Mouse (Mus musculus): ENCODE results near the gene Gramd4. TPM values are rescaled to one million over a fixed set of nuclear protein-coding genes. Genes with fewer than 3 reads are reported as not detected.
A peak's percentile ranks its signal among the peaks of the same experiment; 100 is the strongest.
"Not testable (repeated sequence)": the region's sequence is repeated elsewhere in the genome, so short reads cannot be mapped to it uniquely, and the experiment has no call there.

The Gramd4 gene
- polyA plus RNA-seq, 1 experiment from 2014 or later, result 8.6 TPM

- H3K27me3 ChIP-seq (ENCODE audit: insufficient read depth, low read length), result no peaks in the 10 kb centered on the region
- H3K9ac ChIP-seq, result no peak overlapping the region
- no peak overlapping the region for H3K4me2 ChIP-seq
- no peak overlapping the region for H3K27ac ChIP-seq (ENCODE audit: low read depth)
- no peak overlapping the region for H3K4me3 ChIP-seq (ENCODE audit: low read depth, low read length)
- no peaks in the 10 kb centered on the region for H3K9me3 ChIP-seq (ENCODE audit: low read depth, low read length)
- WGBS, result 87% methylated on average over 8 of the region's 8 CpGs
- H3K36me3 ChIP-seq (ENCODE audit: insufficient read depth), result peaks cover 64% of the 10 kb centered on the region
- no peak for DNase-seq
- ATAC-seq (ENCODE audit: insufficient read depth), result no peak
- H3K4me1 ChIP-seq (ENCODE audit: insufficient read depth), result no peaks in the 10 kb centered on the region
- TF ChIP-seq CTCF (IDR thresholded peaks at IDR 0.05; ENCODE audit: low read depth), result no peak
These were observed 89.4 kb downstream of the Gramd4 start for GRCm38 (mm10) chr15:86146922-86147321.

DNA sequence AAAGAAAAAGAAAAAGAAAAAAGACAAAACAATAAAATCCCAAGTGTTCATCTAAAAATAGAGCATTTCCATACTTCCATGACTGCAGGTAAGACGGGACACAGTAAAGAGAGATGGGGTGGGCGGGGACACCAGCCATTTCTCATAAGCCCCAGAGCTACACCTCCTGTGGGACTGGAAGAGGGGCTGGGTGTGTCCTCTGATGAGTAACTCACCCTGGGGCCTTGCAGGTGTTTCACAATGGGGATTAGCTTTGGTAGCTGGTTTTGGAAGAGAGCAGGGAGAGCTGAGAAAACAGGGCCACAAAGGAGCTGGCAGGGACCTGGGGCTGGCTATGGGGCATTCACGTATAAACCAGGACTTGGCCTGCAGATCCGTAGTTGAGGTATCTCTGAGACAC lies 93.1 kb downstream of the Gramd4 start:
- Histone ChIP-seq H3K27ac (ENCODE audit: low read depth) (no peak overlapping the region), H3K4me1 (ENCODE audit: insufficient read depth) (no peaks in the 10 kb centered on the region), H3K4me3 (ENCODE audit: low read depth, low read length) (no peak overlapping the region), H3K36me3 (ENCODE audit: insufficient read depth) (peaks cover 54% of the 10 kb centered on the region), H3K9ac (no peak overlapping the region), H3K4me2 (no peak overlapping the region), H3K9me3 (ENCODE audit: low read depth, low read length) (no peaks in the 10 kb centered on the region), H3K27me3 (ENCODE audit: insufficient read depth, low read length) (no peaks in the 10 kb centered on the region)
- 80% methylated on average over 4 of the region's 4 CpGs for WGBS
- DNase-seq, result no peak
- no peak for ATAC-seq (ENCODE audit: insufficient read depth)
- TF ChIP-seq CTCF (IDR thresholded peaks at IDR 0.05; ENCODE audit: low read depth), result no peak

- peaks cover 45% of the 10 kb centered on the region for H3K36me3 ChIP-seq (ENCODE audit: insufficient read depth)
- no peaks in the 10 kb centered on the region for H3K27me3 ChIP-seq (ENCODE audit: insufficient read depth, low read length)
- DNase-seq, result no peak
- no peaks in the 10 kb centered on the region for H3K9me3 ChIP-seq (ENCODE audit: low read depth, low read length)
- no peaks in the 10 kb centered on the region for H3K4me1 ChIP-seq (ENCODE audit: insufficient read depth)
- no peak; the same call in 1 of the 2 replicates for ATAC-seq (ENCODE audit: insufficient read depth)
- WGBS, result 86% methylated on average over 12 of the region's 12 CpGs
- no peak overlapping the region for H3K4me3 ChIP-seq (ENCODE audit: low read depth, low read length)
- H3K27ac ChIP-seq (ENCODE audit: low read depth), result no peak overlapping the region
- TF ChIP-seq CTCF (IDR thresholded peaks at IDR 0.05; ENCODE audit: low read depth), result no peak
- H3K4me2 ChIP-seq, result no peak overlapping the region
- no peak overlapping the region for H3K9ac ChIP-seq
These were observed 96.0 kb downstream of the Gramd4 start for GRCm38 (mm10) chr15:86153481-86153960.

GRCm38 (mm10) chr15:86156492-86156891 lies 99.0 kb downstream of the Gramd4 start:
- Histone ChIP-seq H3K27me3 (ENCODE audit: insufficient read depth, low read length) (no peaks in the 10 kb centered on the region), H3K36me3 (ENCODE audit: insufficient read depth) (peaks cover 26% of the 10 kb centered on the region), H3K27ac (ENCODE audit: low read depth) (no peak overlapping the region), H3K4me3 (ENCODE audit: low read depth, low read length) (no peak overlapping the region), H3K9me3 (ENCODE audit: low read depth, low read length) (no peaks in the 10 kb centered on the region), H3K9ac (no peak overlapping the region), H3K4me1 (ENCODE audit: insufficient read depth) (no peaks in the 10 kb centered on the region), H3K4me2 (no peak overlapping the region)
- DNase-seq (no peak), ATAC-seq (ENCODE audit: insufficient read depth) (no peak)
- 77% methylated on average over 5 of the region's 5 CpGs for WGBS
- TF ChIP-seq CTCF (IDR thresholded peaks at IDR 0.05; ENCODE audit: low read depth), result no peak

DNA sequence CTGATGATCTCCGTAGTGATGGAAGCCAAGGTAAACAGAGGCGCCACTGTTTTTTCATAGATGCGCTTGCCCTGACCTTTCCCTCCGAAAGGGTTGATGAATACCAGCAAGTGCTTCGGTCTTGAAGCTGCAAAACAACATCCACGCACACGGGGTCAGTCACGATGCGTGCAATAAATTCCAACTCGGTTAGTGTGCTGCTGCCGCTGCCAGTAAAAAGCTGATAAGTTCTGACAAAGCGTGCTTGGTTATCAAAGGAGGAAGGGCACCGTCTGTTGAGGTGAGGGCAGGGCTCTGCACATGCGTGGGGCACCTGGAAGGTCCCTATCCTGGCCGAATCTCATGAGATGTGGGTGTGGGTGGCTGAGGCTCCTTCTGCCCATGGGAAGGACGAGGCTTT lies 101.6 kb downstream of the Gramd4 start:
- H3K27me3 ChIP-seq (ENCODE audit: insufficient read depth, low read length), result no peaks in the 10 kb centered on the region
- H3K9ac ChIP-seq, result no peak overlapping the region
- ATAC-seq (ENCODE audit: insufficient read depth) (no peak), DNase-seq (no peak)
- H3K4me2 ChIP-seq, result no peak overlapping the region
- WGBS, result 63% methylated on average over 16 of the region's 16 CpGs
- peaks cover 38% of the 10 kb centered on the region for H3K36me3 ChIP-seq (ENCODE audit: insufficient read depth)
- H3K4me1 ChIP-seq (ENCODE audit: insufficient read depth), result no peaks in the 10 kb centered on the region
- H3K27ac ChIP-seq (ENCODE audit: low read depth), result no peak overlapping the region
- no peaks in the 10 kb centered on the region for H3K9me3 ChIP-seq (ENCODE audit: low read depth, low read length)
- H3K4me3 ChIP-seq (ENCODE audit: low read depth, low read length), result no peak overlapping the region
- peak; percentile 33 for TF ChIP-seq CTCF (IDR thresholded peaks at IDR 0.05; ENCODE audit: low read depth)

DNA sequence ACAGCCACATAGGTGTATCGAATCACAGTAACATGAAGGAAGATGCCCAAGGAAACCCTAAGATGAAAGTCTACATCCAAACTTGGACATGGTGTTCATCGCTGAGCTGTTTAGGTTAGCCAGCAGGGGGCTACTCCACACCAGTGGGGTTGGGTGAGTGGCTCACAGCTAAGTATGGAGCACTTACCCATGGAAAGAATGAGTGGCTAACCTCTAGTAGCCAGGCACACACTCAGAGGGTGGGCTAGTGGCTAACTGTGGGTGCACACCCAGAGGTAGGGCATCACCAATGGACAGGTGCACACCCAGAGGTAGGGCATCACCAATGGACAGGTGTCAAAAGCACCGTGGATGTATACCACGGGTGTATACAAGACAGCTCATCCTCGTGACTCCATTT lies 102.2 kb downstream of the Gramd4 start:
- Histone ChIP-seq H3K4me3 (ENCODE audit: low read depth, low read length) (no peak overlapping the region), H3K36me3 (ENCODE audit: insufficient read depth) (peaks cover 39% of the 10 kb centered on the region), H3K27me3 (ENCODE audit: insufficient read depth, low read length) (no peaks in the 10 kb centered on the region), H3K4me2 (no peak overlapping the region), H3K9me3 (ENCODE audit: low read depth, low read length) (no peaks in the 10 kb centered on the region), H3K27ac (ENCODE audit: low read depth) (no peak overlapping the region), H3K9ac (no peak overlapping the region), H3K4me1 (ENCODE audit: insufficient read depth) (no peaks in the 10 kb centered on the region)
- peak; percentile 57 for TF ChIP-seq CTCF (IDR thresholded peaks at IDR 0.05; ENCODE audit: low read depth)
- WGBS, result 79% methylated on average over 5 of the region's 5 CpGs
- no peak for ATAC-seq (ENCODE audit: insufficient read depth)
- peak; percentile 45 for DNase-seq

DNA sequence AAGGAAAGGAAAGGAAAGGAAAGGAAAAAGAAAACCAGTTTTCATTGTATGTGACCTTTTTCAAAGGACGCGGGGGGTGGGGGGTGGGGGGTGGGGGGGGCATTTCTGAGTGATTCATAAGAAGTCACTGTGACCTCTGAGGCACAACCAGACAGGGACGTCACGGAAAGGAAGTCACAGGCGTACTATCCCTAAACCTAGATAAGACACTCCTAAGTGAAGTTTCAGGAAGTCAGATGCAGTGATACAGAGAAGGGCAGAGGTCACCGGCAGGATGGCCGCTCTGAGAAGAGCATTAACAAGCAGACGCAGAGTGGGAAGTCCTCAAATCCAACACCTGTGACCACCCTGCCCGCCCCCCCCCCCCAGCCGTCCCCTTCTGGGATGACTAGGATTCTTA lies 103.4 kb downstream of the Gramd4 start:
- H3K9ac ChIP-seq, result no peak overlapping the region
- TF ChIP-seq CTCF (IDR thresholded peaks at IDR 0.05; ENCODE audit: low read depth), result no peak
- H3K4me2 ChIP-seq, result no peak overlapping the region
- no peak overlapping the region for H3K27ac ChIP-seq (ENCODE audit: low read depth)
- H3K4me3 ChIP-seq (ENCODE audit: low read depth, low read length), result no peak overlapping the region
- 57% methylated on average over 10 of the region's 10 CpGs for WGBS
- peaks cover 37% of the 10 kb centered on the region for H3K36me3 ChIP-seq (ENCODE audit: insufficient read depth)
- no peaks in the 10 kb centered on the region for H3K9me3 ChIP-seq (ENCODE audit: low read depth, low read length)
- no peak for DNase-seq
- ATAC-seq (ENCODE audit: insufficient read depth), result no peak
- no peaks in the 10 kb centered on the region for H3K4me1 ChIP-seq (ENCODE audit: insufficient read depth)
- H3K27me3 ChIP-seq (ENCODE audit: insufficient read depth, low read length), result no peaks in the 10 kb centered on the region

- H3K36me3 ChIP-seq (ENCODE audit: insufficient read depth), result peaks cover 29% of the 10 kb centered on the region
- not testable (repeated sequence) for ATAC-seq (ENCODE audit: insufficient read depth); H3K4me1 ChIP-seq (ENCODE audit: insufficient read depth); H3K9me3 ChIP-seq (ENCODE audit: low read depth, low read length); H3K27ac ChIP-seq (ENCODE audit: low read depth); H3K9ac ChIP-seq; DNase-seq; H3K4me2 ChIP-seq; H3K4me3 ChIP-seq (ENCODE audit: low read depth, low read length); H3K27me3 ChIP-seq (ENCODE audit: insufficient read depth, low read length)
- peak; percentile 48 for TF ChIP-seq CTCF (IDR thresholded peaks at IDR 0.05; ENCODE audit: low read depth)
- WGBS, result 96% methylated on average over 3 of the region's 3 CpGs
These were observed 104.3 kb downstream of the Gramd4 start for GRCm38 (mm10) chr15:86161800-86162199.
